8 mouse cellular contexts compared by ENCODE assay signal in the genomic region with DNA sequence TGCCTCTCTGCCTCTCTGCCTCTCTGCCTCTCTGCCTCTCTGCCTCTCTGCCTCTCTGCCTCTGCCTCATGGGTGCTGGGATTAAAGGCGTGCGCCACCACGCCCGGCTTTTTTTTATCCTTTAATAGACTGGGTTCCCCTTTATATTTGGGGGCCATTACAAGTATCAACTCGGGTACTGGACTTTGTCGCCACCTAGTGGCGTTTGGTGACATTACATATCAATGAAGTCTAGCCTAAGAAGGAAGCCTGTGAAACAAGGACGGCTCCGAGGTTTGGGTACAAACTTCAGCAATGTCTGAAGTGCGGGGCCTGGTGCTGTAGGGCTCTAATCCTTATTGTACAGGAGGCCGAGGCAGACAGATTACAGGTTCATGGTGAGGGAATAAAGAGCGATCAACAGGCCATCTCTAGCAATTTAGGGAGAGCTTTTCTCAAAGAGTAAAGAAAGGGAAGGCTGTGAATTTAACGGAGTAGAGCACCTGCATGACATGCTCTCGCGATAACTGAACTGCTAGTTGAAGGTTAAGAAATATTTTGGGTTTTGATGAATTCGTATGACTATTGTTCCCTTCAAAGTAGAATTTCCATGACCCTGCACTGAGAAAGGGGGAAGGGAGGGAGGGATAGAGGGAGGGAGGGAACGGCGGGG. TPM values are rescaled to one million over a fixed set of nuclear protein-coding genes. Genes with fewer than 3 reads are reported as not detected.
DNase-seq lines count a peak whose midpoint lies in the region; ATAC-seq and TF ChIP-seq lines count a peak whose summit lies in the region.

No protein-coding gene starts in this region.

- no peaks in the 10 kb centered on the region for H3K4me1 ChIP-seq in hindbrain, postnatal 0 days (ENCODE audit: insufficient read depth, low read length)

- H3K27ac ChIP-seq in hindbrain, postnatal 0 days = no peak overlapping the region

- no peak overlapping the region for H3K9ac ChIP-seq in hindbrain, postnatal 0 days (replicated peaks; ENCODE audit: low read length)

- DNase-seq in cerebellum, postnatal 4 days (ENCODE audit: low spot score in 2 of 2) = peak; percentile 74 to 78
- peak; percentile 58 to 61 for DNase-seq in gastrocnemius, adult 8-10 months (ENCODE audit: low spot score in 2 of 2)
- DNase-seq in hindbrain, postnatal 0 days (ENCODE audit: low spot score) = peak; percentile 91
- DNase-seq in left cerebral cortex, adult 8-10 months (ENCODE audit: low spot score in 2 of 2) = peak; percentile 35 to 72
- peak; percentile 77 for DNase-seq in right cerebral cortex, adult 18-20 months
- DNase-seq in urinary bladder, adult 2 months (ENCODE audit: low spot score) = peak; percentile 49

- no peak overlapping the region for H3K4me3 ChIP-seq in hindbrain, postnatal 0 days (ENCODE audit: low read length)

- peak overlapping the region; percentile 37 for H3K4me2 ChIP-seq in hindbrain, postnatal 0 days (ENCODE audit: low read depth, low read length)

- ATAC-seq in activated CD4-positive, CD25-positive, alpha-beta regulatory T cell, adult 4 months = peak; percentile 89
- ATAC-seq in hindbrain, postnatal 0 days = peak; percentile 56; the same call in 1 of the 2 replicates
- ATAC-seq in megakaryocyte, adult 5-6 weeks (ENCODE audit: poor library complexity, severe bottlenecking) = peak; percentile 97

- whole genome bisulfite sequencing in hindbrain, postnatal 0 days = 21% methylated on average over 18 of the region's 18 CpGs

- no peaks in the 10 kb centered on the region for H3K9me3 ChIP-seq in hindbrain, postnatal 0 days (ENCODE audit: low read length)

- H3K27me3 ChIP-seq in hindbrain, postnatal 0 days (ENCODE audit: insufficient read depth, low read length) = no peaks in the 10 kb centered on the region

- H3K36me3 ChIP-seq in hindbrain, postnatal 0 days (ENCODE audit: insufficient read depth, low read length) = no peaks in the 10 kb centered on the region

- TF ChIP-seq CTCF in hindbrain, postnatal 0 days (IDR thresholded peaks at IDR 0.05; ENCODE audit: low read depth) = peak; percentile 79

RNA-seq across cellular contexts. Expression of a gene that starts 12.2 kb away (rescaled TPM):
- 10 to 100 TPM; 45.4 to 45.5 TPM for polyA plus RNA-seq in activated CD4-positive, CD25-positive, alpha-beta regulatory T cell, adult 4 months (2017; shearing (Covaris generic))
- total RNA-seq in gastrocnemius, adult 8-10 months (2022) = 10 to 100 TPM; 45.7 to 56.7 (median 53.0) TPM
- total RNA-seq in hindbrain, postnatal 0 days (2014; rRNA removed) = 16.4 and 17.2 TPM in 2 replicates
- 22.0 and 25.1 TPM in 2 replicates for polyA plus RNA-seq in hindbrain, postnatal 0 days (2015; fragmentation: Nextera tagmentation; extraction: Ambion mirVana)
- total RNA-seq in left cerebral cortex, adult 8-10 months (2022) = 10 to 100 TPM; 22.6 to 27.2 (median 23.6) TPM
- total RNA-seq in megakaryocyte, adult 5-6 weeks (2015) = 24.7 and 28.4 TPM in 2 replicates
- 17.2 and 18.5 TPM in 2 replicates for total RNA-seq in megakaryocyte, adult 5-6 weeks (2017)
- 82.4 and 86.2 TPM in 2 replicates for polyA plus RNA-seq in urinary bladder, adult 2 months (2012; rRNA removed)

RNA-seq across cellular contexts. Expression of a gene that starts 17.9 kb away (rescaled TPM):
- polyA plus RNA-seq in activated CD4-positive, CD25-positive, alpha-beta regulatory T cell, adult 4 months (2017; shearing (Covaris generic)) = not detected
- 1 to 10 TPM; 1.3 to 2.4 (median 1.6) TPM for total RNA-seq in gastrocnemius, adult 8-10 months (2022)
- total RNA-seq in hindbrain, postnatal 0 days (2014; rRNA removed) = 1.6 and 2.0 TPM in 2 replicates
- 3.2 and 3.8 TPM in 2 replicates for polyA plus RNA-seq in hindbrain, postnatal 0 days (2015; fragmentation: Nextera tagmentation; extraction: Ambion mirVana)
- total RNA-seq in left cerebral cortex, adult 8-10 months (2022) = 1 to 10 TPM in 1 of 4 experiments, under 1 TPM in 2, not detected in 1; 0.89 to 1.2 (median 0.89) TPM
- not detected in 2 replicates for total RNA-seq in megakaryocyte, adult 5-6 weeks (2015)
- total RNA-seq in megakaryocyte, adult 5-6 weeks (2017) = not detected in 2 replicates
- 90.3 and 103 TPM in 2 replicates for polyA plus RNA-seq in urinary bladder, adult 2 months (2012; rRNA removed)

RNA-seq across cellular contexts. Expression of a gene that starts 40.3 kb away (rescaled TPM):
- not detected for polyA plus RNA-seq in activated CD4-positive, CD25-positive, alpha-beta regulatory T cell, adult 4 months (2017; shearing (Covaris generic))
- total RNA-seq in gastrocnemius, adult 8-10 months (2022) = under 1 TPM in 1 of 4 experiments, not detected in 3; 0.97 TPM
- total RNA-seq in hindbrain, postnatal 0 days (2014; rRNA removed) = not detected in 2 replicates
- polyA plus RNA-seq in hindbrain, postnatal 0 days (2015; fragmentation: Nextera tagmentation; extraction: Ambion mirVana) = 0.14 TPM in 1 of 2 replicates, not detected in the other
- 1 to 10 TPM in 1 of 4 experiments, under 1 TPM in 1, not detected in 2; 0.39 to 1.0 TPM for total RNA-seq in left cerebral cortex, adult 8-10 months (2022)
- total RNA-seq in megakaryocyte, adult 5-6 weeks (2015) = not detected in 2 replicates
- not detected in 2 replicates for total RNA-seq in megakaryocyte, adult 5-6 weeks (2017)
- 2.7 and 3.6 TPM in 2 replicates for polyA plus RNA-seq in urinary bladder, adult 2 months (2012; rRNA removed)

RNA-seq across cellular contexts. Expression of a gene that starts 54.5 kb away (rescaled TPM):
- 100 to 1,000 TPM; 356 to 448 TPM for polyA plus RNA-seq in activated CD4-positive, CD25-positive, alpha-beta regulatory T cell, adult 4 months (2017; shearing (Covaris generic))
- 100 to 1,000 TPM; 178 to 217 (median 203) TPM for total RNA-seq in gastrocnemius, adult 8-10 months (2022)
- 78.2 and 84.9 TPM in 2 replicates for total RNA-seq in hindbrain, postnatal 0 days (2014; rRNA removed)
- 97.5 and 106 TPM in 2 replicates for polyA plus RNA-seq in hindbrain, postnatal 0 days (2015; fragmentation: Nextera tagmentation; extraction: Ambion mirVana)
- total RNA-seq in left cerebral cortex, adult 8-10 months (2022) = 10 to 100 TPM; 42.7 to 55.3 (median 49.4) TPM
- 200 and 215 TPM in 2 replicates for total RNA-seq in megakaryocyte, adult 5-6 weeks (2015)
- 102 and 117 TPM in 2 replicates for total RNA-seq in megakaryocyte, adult 5-6 weeks (2017)
- 849 and 1,043 TPM in 2 replicates for polyA plus RNA-seq in urinary bladder, adult 2 months (2012; rRNA removed)
